Mouse (Mus musculus): ENCODE results near the gene Lpp.

DNA sequence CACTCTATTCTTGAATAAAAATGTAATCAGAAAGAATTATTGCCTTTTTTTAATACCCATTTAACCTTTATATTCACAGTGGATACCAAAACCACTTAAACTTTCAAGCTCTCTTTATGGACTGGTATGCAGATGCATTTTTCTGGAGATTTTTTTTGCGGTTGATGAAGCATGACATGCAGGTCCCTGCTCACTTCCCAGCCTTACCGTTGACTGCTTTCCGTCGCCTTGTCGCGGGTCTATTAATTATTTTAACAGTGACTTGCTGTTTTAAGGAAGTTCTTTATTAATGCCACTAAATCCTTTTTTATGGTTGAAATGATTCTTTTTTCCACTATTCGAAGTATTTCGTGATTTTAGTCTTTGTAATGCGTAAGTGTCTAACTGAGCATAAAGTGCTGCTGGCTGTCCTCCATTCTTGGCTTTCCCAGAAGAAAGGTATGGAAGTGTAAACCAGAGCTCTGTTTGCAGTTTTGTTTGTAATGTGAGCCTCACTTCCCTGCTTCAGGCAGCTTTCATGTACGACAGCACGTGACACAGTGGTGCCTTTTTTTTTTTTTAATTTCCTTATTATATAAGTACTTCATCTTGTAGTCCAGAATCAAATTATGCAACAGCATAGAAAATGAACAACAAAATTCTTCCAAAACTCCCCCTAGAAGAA, 526.2 kb downstream of the Lpp start:
- no peak for TF ChIP-seq CTCF (IDR thresholded peaks at IDR 0.05; ENCODE audit: borderline replicate concordance, insufficient read depth, low read depth, low read length)
- no peak for TF ChIP-seq POLR2A (IDR thresholded peaks at IDR 0.05; ENCODE audit: borderline replicate concordance, insufficient read depth, low read length)

All from cerebellum, adult 2 months (tissue).